Mouse (Mus musculus): Measurements from ENCODE around the gene Gm49661.

Gm49661 gene

DNA sequence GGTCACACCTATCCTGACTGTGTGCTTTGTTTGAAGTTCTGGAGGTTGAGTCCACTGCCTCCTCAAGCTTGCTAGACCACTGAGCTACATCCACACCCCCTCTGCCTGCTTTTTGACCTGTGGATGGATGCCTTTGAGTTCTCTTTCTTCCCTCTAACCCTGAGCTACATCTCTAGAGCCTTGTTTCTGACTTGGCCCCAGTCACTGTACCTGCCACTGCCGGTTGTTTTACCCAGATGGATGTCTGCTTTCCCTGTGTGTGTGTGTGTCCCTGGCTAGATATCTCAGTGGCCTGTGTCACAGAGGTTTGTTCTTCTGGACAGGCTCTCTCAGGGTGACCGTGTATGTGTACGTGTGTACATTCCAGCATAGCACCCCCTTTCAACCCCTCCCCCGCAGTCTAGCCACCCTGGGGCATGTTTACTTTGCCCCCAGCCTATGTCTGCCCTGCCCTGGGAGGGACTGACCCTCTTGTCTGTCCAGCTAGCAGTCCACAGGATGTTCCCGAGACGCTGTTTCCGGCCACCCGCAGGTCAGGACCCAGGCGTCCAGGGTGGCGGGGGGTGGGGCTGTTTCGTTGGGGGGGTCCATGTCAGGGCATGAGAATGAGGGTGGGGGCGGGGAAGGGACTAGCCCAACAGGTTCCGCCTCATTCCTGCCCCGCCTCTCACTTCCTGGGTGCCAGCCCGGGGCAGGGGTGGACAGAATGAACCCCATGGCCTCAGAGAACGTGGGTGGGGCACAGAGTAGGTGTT, 15.2 kb upstream of the Gm49661 start:
- DNase-seq (ENCODE audit: low read depth): no peak

DNA sequence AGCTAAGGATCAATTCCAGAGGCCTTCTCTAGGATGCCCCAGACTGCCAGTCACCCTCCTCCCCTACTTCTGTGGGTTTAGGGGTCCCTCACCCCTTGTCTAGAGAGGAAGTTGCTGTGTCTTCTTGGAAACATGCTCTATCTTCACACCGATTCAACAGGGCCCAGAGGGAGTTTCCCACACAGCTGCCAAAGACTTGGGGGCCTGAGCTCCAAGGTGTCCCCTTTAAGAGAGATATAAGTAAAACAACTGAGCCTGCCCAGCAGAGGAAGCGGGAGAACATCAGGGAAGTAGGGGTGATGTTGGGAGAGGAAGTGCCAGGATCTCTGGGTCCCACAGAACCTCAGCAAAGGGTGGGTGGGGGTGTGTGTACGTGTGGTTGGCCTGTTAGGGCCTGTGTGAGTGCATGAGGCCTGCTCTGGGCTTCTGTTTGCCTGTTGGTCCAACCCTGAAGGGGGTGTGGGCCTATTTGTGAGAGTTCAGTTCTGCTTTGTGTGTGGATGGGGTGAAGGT, 13.3 kb upstream of the Gm49661 start:
- DNase-seq (ENCODE audit: low read depth): no peak

DNA sequence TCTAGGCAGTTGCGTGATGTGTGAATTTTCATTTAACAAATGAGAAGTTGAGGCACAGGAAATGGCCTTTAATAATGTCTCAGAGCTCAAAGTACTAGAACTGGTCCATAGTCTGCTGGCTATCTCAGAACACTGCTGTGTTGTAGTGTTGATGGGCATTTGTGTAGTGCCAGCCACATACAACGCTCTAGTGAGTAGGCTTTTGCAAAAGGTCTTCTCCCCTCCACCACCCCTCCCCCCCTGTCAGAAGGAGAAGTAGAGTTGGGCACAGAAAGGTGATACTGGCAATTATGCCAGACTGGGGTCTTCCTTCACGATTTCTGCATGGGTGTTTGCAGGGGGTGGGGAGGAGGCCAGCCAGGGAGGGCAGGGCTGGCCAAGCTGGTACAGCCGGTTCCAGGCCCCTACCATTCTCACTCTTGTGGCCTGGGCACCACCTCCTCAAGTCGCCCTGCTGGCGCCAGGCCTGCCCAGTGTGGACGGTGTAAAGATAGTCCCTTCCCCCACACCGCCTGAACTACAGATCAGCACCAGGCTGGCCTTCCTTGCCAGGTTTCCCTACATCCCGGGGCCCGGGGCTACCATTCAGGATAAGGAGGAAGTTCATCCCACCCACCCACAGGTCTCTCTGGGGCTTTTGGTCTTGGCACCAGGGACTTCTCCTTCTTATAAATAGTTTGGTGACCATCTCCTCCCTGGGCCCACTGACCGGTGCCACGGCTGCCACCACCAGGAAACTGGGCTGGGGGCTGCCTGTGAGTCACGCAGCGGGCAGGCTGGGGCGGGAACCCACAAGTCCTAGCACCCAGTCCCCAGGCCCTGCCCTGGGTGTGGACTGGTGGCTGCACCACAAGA, 12.6 kb upstream of the Gm49661 start:
- no peak for DNase-seq (ENCODE audit: low read depth)

DNA sequence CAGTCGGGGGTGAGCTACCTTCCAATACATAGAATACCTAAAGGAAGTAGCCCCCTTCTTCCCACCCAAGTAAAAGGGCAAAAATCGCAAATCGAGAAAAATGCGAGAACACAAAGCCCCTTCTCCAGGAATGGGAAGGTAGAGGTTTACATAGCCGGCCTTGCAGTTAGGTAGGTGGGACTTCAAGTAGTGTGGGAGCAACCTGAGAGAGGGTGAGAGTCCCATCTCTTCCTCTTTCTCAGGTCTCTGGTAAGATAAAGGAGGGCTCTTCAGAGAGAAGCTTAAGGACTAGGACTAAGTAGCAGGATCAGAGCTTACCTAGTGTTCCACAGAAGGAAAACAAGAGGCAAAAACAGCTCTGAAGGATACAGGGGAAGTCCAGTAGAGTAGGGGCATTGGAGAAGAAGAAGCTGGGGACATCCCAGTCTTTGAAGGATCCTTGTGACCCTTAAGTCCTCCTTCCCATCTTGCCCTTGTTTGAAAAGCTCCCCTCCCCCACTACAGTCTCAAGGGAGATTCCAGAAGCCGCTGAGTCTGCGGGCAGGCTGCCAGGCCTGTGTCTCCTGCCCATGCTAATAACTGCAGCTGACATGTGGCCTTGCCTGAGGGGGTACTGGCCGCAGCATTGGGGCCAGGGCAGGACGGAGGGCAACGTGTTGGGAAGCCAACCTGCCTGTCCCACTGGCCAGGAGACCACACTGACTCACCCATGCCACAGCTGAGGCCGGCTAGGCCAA, 11.6 kb upstream of the Gm49661 start:
- DNase-seq (ENCODE audit: low read depth): peak; percentile 78

DNA sequence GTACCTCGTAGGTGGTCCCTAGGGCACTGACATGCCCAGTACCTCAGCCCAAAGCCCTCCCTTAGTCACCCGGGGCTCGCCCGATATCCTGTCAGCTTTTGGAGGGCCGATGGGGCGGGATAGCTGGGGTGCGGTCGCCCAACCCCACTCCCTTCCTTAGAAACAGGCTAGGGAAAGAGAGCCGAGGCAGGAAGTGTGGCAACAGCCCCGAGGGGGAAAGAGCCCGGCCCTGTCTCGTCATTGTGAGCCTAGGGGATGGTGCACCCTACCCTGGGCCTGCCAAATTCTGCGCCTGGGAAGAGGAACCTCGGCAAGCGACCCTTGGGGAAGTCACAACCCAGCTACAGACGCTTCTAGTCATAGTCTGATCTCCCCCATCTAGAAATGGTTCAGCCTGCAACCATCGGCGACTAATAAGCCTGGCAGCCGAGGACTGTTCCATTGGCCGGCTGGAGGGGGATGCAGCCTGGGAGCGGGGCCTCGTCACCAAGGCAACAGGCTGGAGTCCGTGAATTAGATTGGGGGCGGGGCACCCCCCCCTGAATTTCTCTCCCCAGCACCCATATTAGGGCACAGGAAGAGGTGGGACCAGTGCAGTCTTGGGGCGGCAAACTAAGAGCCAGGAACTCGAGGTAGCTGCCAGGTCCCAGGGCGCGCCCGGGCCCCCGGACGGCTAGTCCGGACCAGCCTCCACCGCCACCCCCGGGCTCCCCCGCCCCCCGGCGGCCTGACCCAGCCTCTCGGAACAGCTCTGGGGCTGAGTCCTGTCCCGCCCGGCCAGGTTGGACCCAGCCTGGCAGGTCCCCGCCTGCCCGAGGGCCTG, 10.6 kb upstream of the Gm49661 start:
- peak; percentile 89 for DNase-seq (ENCODE audit: low read depth)

DNA sequence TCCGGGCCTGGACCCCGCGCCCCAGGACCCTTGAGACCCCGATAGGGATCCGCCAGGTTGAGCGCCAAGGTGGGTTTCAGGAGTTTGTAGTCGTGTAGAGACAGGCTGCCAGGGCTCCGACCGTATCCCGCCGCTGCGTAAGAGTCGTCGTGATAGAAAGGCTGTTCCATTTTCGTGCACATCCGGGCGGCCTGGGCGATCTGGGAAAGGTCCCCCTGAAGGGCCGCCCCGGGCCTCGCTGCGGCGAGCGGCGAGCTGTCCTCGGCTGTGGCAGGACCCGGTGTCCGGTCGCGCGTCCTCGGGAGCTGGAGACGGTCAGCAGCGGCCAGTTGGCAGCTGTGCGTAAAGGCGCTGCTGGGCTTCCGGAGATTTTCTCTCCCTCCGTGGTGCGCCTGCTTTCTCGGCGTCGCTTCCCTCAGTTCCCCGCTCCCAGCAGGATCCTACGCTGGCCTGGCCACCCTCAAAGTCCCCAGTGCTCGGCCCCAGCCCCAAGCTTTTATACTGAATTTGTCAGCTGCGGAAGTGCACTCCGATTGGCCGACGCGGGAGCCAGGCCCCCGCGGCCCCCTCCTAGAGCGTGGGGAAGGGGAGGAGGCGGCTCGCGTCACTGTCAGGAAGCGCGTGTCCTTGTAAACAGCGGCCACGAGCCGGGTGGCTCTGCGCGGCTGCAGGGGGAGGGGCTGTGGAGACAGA, 9.2 kb upstream of the Gm49661 start, which contains the start of gene Junb:
Junb (minus strand) TSS at position 471 of the 693 bp plus-strand sequence.
- peak; percentile 94 for DNase-seq (ENCODE audit: low read depth)

DNA sequence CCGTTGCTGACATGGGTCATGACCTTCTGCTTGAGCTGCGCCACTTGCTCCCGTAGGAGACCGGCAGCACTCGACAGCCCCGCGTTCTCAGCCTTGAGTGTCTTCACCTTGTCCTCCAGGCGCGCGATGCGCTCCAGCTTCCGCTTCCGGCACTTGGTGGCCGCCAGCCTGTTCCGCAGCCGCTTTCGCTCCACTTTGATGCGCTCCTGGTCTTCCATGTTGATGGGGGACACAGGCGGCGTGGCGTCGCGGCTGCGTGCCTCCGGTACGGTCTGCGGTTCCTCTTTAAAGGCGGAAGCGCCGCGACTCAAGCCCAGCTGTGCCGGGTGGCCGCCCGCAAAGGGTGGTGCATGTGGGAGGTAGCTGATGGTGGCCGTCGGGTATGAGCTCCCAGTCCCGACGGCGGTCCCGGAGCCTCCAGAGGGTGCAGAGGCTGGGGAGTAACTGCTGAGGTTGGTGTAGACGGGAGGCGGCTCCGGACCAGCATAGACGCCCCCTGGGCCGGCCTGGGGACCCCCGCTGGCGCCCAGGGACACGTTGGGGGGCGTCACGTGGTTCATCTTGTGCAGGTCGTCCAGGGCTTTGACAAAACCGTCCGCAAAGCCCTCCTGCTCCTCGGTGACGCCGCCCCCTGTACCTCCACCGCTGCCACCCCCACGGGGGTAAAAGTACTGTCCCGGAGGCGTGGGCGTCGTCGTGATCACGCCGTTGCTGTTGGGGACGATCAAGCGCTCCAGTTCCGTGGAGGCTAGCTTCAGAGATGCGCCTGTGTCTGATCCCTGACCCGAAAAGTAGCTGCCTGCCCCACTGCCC, 8.4 kb upstream of the Gm49661 start:
- no peak for DNase-seq (ENCODE audit: low read depth)

DNA sequence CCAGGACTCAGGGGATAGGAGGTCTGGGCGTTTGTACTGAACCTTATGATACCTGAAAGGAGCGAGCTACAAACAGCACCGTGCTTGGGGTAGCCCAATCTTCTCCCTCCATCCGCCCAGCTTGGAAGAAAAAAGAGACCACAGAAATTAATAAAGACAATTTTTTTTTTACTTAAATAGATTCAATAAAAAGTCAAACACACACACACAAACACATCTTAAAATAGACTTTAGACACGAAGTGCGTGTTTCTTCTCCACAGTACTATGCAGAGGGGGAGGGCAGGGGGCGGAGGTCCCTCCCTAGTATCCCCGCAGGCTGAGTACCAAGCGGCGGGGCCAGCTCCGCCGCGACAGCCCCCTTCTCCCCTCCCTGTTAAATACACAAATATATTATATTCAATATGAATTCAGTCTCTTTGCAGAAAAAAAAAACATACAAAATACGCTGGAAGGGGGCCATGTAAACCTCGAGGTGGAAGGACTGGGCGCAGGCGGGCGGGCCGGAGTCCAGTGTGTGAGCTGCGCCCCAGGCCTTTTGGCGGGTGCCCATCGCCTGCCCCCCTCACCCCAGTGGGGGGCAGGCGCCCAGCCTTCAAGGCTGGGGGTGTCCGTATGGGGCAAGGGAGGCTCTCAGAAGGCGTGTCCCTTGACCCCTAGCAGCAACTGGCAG, 7.7 kb upstream of the Gm49661 start:
- DNase-seq (ENCODE audit: low read depth): no peak

DNA sequence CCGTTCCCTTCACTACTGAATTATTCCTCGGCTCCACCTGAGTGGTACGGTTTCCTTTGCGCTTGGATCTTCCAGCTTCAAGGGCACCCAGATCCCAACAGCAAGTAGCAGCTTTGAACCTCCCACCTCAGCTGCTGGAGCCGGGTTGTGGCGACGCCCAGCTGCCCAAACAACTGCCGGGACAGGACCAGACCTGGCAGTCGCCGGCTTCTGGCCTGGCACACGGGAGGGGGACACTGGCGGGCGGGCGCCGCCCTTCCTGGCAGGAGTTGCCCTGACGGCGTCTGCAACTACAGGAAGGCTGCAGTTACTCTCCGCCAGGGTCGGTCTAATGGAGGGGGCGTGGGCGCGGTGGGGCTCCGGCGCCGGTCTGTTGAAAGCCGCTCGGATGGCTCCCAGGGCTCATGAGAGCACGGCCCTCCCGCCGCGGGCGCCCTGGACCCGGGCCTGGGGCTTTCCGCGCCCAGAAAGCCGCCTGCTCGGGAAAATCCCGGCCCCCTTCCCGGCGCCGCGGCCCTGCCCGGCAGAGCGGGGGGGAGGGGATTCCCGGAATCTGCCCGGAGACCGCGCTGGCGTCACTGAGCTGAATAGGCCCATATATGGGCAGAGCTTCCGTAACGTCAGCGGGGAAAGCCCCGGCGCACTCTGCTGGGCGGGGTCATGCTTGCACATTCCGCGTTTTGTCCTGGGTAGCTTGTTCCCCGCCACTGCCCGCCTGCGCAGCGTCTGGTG, 7.0 kb upstream of the Gm49661 start:
- DNase-seq (ENCODE audit: low read depth): peak; percentile 82

DNA sequence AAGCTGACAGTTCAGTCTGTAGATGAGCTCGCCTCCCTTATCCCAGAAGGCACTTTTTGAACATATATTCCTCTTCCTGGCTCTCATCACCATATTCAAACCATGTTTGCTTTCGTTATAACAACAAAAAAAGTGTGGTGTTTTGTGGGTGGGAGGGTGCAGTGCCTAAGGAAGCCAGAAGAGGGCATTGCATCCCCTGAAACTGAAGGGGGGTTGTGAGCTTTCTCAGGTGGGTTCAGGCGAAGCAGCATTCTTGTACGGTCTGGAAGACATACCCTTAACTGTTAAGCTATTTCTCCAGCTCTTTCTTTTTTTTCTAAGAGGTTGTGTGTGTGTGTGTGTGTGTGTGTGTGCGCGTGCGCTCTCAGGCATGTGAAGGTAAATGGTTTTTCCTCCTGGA, 6.2 kb upstream of the Gm49661 start:
- no peak for DNase-seq (ENCODE audit: low read depth)

DNA sequence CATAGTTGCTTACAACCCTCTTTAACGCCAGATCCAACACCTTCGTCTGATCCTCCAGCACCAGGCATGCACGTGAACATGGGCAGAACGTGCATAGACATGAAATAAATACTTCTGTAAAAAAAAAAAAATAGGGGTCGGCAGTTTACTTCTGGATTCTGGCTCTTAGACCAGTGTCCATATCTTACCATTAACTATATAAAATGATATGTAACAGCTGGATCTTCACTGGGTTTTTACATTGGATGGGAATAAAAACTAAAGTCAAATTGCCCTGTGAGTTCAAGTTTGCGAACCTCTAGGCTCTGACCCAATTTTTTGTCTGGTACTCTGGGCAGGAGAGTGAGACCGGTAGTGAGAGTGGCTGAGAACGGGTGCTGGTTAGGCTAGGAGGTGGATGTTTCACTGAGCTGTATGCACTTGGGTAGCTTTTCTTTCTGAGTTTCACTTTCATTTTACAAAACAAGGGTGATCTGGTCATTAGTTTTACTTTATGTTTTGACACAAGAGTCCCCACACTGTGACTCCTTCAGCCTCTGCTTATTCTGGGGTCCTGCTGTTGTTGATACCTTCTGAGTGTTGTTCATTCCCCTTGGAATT, 5.4 kb upstream of the Gm49661 start:
- no peak for DNase-seq (ENCODE audit: low read depth)

DNA sequence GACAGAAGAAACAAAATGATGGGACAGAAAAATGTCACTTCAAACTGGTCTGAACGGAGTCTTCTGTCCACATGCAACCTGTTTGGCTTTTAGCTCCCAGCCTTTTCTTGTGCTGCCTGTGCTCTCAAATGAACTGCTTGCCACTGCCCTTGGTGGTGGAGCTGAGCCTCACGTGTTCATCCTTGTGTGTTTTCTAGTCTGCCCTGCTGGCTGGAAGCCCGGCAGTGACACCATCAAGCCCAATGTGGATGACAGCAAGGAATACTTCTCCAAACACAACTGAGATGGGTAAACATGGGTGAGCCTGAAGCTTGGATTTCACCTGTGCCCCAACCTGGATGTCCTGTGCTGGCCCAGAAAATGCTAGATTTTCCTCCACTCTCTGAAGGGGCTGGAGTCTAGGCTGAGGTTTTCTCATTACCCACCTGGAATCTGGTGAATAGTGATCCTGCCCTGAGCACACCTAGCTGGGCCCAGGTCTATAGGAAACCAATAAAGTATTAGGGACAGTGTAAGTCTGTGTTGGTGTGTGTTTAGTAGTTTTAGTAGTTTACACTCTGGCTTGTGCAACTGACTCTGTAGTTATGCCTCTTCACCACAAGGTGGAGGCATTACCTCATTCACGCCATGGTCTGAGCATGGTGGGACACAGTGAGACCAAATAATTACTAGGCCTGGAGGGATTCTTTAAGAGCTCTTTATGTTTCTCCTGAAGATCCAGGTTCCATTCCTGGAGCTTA, 4.7 kb upstream of the Gm49661 start:
- no peak for DNase-seq (ENCODE audit: low read depth)

DNA sequence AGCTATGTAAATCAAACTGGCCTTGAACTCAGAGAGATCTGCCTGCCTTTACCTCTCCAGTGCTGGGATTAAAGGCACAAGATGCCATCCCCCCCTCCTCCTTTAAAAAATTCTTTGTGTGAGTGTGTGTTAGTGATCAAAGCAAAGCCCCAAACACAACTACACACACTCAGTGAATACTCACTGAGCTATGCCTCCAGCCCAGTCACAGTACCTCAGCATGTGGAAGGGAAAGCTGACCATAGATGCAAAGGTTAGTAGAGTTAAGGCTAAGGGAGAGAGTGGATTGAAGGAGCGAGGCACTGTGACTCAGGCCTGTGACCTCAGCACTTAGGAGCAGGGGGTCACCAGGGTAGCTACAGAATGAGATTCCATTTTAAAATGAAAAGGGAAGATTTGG, 3.8 kb upstream of the Gm49661 start:
- no peak for DNase-seq (ENCODE audit: low read depth)

DNA sequence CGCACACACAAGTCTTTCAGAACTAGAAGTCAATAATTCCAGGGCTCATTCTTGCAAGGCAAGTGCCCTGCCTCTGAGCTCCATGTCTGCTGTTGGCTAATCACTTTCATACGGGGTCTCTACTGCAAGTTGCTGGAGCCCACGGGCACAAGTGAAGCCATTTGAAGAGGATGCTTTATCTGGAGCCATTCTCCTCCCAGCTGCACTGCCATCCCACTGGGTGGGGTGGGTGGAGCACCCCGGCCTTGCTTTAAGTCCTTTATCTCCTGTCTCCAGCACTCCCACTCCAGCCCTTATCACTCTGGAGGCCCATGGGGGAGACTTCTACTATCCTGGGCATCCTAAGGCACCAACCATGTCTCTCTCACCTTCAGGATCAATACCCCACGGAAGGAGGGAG, 1.7 kb upstream of the Gm49661 start:
- DNase-seq (ENCODE audit: low read depth): no peak

DNA sequence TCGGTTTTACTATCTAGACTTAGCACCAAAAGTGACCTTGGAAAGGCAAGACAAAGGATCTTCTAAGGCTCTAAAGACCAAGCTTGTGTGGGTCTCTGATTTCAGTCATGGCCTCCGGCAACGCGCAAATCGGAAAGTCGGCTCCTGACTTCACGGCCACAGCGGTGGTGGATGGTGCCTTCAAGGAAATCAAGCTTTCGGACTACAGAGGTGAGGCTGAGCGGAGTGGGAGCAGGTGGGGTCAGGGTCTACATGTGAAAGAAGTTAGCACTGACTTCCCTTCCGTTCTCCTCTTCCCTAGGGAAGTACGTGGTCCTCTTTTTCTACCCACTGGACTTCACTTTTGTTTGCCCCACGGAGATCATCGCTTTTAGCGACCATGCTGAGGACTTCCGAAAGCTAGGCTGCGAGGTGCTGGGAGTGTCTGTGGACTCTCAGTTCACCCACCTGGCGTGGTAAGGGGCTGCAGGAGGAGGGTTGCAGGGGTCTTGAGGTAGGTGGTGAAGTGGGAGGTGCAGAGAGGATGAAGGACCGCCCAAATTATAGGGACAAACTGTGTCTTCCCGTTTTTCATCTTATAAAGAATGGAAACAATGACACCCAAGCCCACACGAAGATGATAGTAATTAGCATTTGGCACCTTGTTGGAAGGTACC, 1.0 kb upstream of the Gm49661 start:
- no peak for DNase-seq (ENCODE audit: low read depth)

DNA sequence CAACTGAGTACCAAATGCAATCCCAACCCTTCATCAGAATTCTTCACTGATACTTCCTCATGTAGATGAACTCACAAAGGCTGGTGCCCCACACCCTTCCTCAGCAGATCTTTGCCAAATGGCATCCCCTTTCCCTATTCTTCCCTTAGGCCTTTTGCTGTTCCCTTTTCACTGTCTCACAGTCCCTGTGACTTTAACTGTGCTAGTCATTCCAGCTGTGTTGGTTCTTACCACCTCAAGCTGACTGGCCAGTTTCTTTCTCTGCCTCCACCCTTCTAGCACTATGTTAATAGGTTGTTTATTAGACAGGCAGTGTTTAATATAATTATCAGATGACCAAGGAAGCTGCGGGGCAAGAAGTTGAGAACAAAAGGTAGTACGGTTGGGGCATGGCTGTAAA, 583 bp downstream of the Gm49661 start:
- no peak for DNase-seq (ENCODE audit: low read depth)
